Mouse (Mus musculus) heart, adult 8-10 months (tissue): Measurements from ENCODE around the gene Spout1. TPM values are rescaled to one million over a fixed set of nuclear protein-coding genes. Genes with fewer than 3 reads are reported as not detected.

Experiments
- DNase-seq: peaks from one replicate; pipeline ENCODE4 v3.0.0; 2022; ENCODE audit warnings: low spot score
- total RNA-seq, 4 experiments: library from RNA; stranded (reverse); gene quantifications; 2 replicates each; pipeline ENCODE4 v1.2.4; 2022

Gene Spout1
- total RNA-seq, 4 experiments from 2014 or later, result 5.3 to 6.3 (median 6.0) TPM

DNA sequence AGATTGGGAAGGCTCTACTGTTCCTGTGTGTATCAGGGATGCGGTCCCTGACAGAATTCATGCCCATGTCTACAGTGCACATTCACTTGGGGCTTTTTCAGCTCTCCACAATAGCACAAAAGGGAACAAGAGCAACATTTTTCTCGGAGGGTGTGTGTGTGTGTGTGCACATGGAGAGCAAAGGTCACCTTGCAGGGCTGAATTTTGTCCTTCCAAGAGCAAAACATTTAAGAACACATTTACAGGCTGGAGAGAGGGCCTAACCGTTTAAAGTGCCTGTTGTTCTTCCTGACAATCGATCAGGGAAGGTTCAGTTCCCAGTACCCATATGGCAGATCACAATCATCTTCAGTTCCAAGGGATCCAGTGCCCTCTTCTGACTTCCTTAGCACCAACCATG, 48.1 kb downstream of the Spout1 start:
- DNase-seq, result no peak

DNA sequence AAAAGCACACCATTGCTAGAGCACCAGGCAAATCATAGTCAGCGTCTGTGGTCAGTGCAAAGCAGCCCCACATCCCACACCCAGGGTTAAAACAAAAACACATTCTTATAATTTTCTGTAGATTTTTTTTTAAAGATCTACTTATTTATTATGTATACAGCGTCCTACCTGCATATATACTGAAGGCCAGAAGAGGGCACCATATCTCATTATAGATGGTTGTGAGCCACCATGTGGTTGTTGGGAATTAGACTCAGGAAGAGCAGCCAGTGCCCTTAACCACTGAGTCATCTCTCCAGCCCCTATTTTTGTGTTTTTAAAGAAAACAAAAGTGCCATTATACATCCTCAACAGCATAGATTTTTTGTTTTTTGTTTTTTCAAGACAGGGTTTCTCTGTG, 49.5 kb downstream of the Spout1 start:
- DNase-seq, result peak; percentile 38

DNA sequence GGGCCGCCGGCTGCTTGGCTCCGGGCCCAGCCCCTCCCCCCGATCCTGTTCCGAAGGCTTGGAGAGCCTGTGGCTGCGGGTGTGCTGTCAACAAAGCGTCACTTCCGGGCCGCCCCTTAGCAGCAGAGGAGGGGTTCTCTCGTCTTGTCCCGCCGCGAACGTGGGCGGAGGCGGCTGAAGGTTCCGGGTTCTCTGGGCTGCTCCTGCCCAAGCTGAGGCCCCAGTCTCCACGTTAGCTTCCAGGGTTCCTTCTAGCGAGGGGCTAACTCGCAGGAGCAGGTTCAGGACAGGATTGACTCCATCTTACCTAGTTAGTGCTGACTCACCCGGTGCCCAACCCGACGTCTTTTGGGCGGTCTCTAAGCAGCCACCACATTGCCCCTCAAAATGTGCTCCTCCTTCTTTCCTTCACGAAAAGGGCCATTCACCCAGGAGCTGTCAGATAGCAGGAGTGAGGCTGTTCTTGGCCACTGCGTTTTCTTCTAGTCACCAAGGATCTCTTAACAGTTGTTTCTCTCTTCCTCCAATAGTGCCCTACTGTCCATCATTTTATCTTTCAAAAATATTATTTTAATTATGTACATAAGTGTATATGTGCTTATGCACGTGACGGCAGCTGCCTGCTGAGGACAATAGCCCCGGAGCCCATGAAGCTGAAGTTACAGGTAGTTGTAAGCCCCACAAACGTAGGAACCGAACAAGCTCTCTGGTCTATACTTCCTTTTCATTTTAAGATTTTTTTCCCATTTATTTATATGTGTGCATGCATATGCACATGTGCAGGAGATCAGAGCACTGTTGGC, 53.6 kb downstream of the Spout1 start, which contains the start of gene Zer1:
Zer1 (minus strand) TSS at position 114 of the 803 bp plus-strand sequence.
- peak; percentile 97 for DNase-seq

DNA sequence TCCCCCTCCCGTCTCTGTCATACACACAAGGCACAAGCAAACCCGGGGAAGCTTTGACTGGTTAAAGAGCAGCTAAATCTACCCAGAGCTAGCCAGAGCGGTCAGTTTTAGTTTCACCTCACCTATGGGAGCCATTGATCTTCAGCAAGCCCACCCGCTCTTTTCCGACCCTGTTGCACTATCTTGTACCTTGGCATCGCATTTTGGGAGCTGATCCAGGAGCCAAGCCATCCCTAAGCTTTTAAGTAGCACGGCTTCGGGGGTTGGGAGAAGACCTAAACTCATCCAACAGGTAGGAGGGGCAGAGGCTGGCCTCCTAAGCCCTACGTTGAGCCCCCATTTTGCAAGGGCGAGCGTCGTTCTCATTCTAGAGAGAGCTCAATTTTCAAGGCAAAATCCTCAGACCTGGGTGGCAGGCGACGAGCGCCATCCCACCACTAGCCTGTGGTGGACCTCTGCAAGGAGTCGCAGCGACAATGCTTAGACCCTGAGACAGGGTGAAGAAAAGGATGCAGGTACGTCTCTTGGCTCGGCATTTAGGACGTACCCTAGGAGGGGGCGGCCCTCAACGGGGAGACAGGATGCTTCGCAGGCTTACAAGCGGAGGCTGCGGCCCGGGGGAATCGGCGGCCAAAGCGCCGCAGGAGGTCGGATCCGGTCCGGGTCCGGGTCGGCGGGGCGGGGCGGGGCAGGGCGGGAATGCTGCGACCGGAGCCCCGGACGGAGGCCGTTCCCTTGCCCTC, 54.4 kb downstream of the Spout1 start:
- DNase-seq, result no peak

Other genes with a start within 250 kb of the Spout1 start
- gene Gle1, start 243.0 kb downstream of the Spout1 start, total RNA-seq, result 10 to 100 TPM; 21.4 to 26.2 (median 24.5) TPM
- gene Sptan1, start 212.9 kb downstream of the Spout1 start, total RNA-seq, result 100 to 1,000 TPM; 137 to 180 (median 163) TPM
- gene Wdr34, start 129.6 kb downstream of the Spout1 start, total RNA-seq, result 1 to 10 TPM; 6.5 to 9.2 (median 7.8) TPM
- 100 to 1,000 TPM in 2 of 4 experiments, 10 to 100 TPM in 2; 98.3 to 109 (median 100) TPM for gene Set, start 121.1 kb downstream of the Spout1 start, total RNA-seq
- 10 to 100 TPM in 2 of 4 experiments, 1 to 10 TPM in 2; 9.0 to 11.2 (median 10.1) TPM for gene Pkn3, start 100.8 kb downstream of the Spout1 start, total RNA-seq
- 1 to 10 TPM; 2.3 to 4.1 (median 3.6) TPM for gene Zdhhc12, start 84.8 kb downstream of the Spout1 start, total RNA-seq
- 10 to 100 TPM; 24.9 to 27.6 (median 25.8) TPM for gene Zer1, start 53.9 kb downstream of the Spout1 start, total RNA-seq
- gene Tbc1d13, start 44.7 kb downstream of the Spout1 start, total RNA-seq, result 10 to 100 TPM; 14.8 to 19.9 (median 17.6) TPM
- gene Endog, start 7.0 kb downstream of the Spout1 start, total RNA-seq, result 100 to 1,000 TPM in 1 of 4 experiments, 10 to 100 TPM in 3; 93.9 to 101 (median 96.8) TPM
- gene Kyat1, start 27.4 kb upstream of the Spout1 start, total RNA-seq, result 10 to 100 TPM; 32.6 to 36.9 (median 34.7) TPM
- gene Lrrc8a, start 59.3 kb upstream of the Spout1 start, total RNA-seq, result 10 to 100 TPM; 50.2 to 66.4 (median 61.0) TPM
- gene Gm28035, start 62.1 kb upstream of the Spout1 start, total RNA-seq, result 1 to 10 TPM; 1.8 to 6.1 (median 3.6) TPM
- 100 to 1,000 TPM in 3 of 4 experiments, 10 to 100 TPM in 1; 97.7 to 135 (median 112) TPM for gene Phyhd1, start 87.7 kb upstream of the Spout1 start, total RNA-seq
- 1 to 10 TPM in 2 of 4 experiments, not detected in 2; 1.3 to 3.7 TPM for gene Gm28038, start 102.6 kb upstream of the Spout1 start, total RNA-seq
- 10 to 100 TPM; 20.8 to 25.2 (median 24.1) TPM for gene Dolk, start 107.9 kb upstream of the Spout1 start, total RNA-seq
- gene Nup188, start 107.9 kb upstream of the Spout1 start, total RNA-seq, result 10 to 100 TPM; 15.3 to 19.8 (median 16.4) TPM
- gene Sh3glb2, start 180.9 kb upstream of the Spout1 start, total RNA-seq, result 10 to 100 TPM; 37.2 to 45.5 (median 41.6) TPM
- 10 to 100 TPM; 66.5 to 76.0 (median 71.4) TPM for gene Miga2, start 185.8 kb upstream of the Spout1 start, total RNA-seq
- gene Dolpp1, start 213.8 kb upstream of the Spout1 start, total RNA-seq, result 1 to 10 TPM; 5.7 to 9.8 (median 7.9) TPM
- gene Crat, start 237.4 kb upstream of the Spout1 start, total RNA-seq, result 100 to 1,000 TPM; 490 to 636 (median 559) TPM
- gene Ptpa, start 237.6 kb upstream of the Spout1 start, total RNA-seq, result 100 to 1,000 TPM in 1 of 4 experiments, 10 to 100 TPM in 3; 74.6 to 100 (median 83.0) TPM